Mouse (Mus musculus) small intestine, adult 2 months (tissue): ENCODE measurements around the gene Nphp4.

Experiments
- CTCF ChIP-seq: fragments of 200-500 bp; IDR thresholded peaks from 2 replicates; pipeline ENCODE4 v1.5.1; 2012; ENCODE audit warnings: low read depth, mild to moderate bottlenecking, control low read depth, inconsistent platforms, low read length, moderate library complexity, mixed read lengths; ENCODE audit not compliant: insufficient replicate concordance, insufficient read length; ENCODE audit errors: extremely low read depth
- POLR2A ChIP-seq: fragments of 200-500 bp; IDR thresholded peaks from 2 replicates; pipeline ENCODE4 v1.6.1; 2012; ENCODE audit warnings: low read depth, mild to moderate bottlenecking, control low read depth, inconsistent platforms, low read length, moderate library complexity

DNA sequence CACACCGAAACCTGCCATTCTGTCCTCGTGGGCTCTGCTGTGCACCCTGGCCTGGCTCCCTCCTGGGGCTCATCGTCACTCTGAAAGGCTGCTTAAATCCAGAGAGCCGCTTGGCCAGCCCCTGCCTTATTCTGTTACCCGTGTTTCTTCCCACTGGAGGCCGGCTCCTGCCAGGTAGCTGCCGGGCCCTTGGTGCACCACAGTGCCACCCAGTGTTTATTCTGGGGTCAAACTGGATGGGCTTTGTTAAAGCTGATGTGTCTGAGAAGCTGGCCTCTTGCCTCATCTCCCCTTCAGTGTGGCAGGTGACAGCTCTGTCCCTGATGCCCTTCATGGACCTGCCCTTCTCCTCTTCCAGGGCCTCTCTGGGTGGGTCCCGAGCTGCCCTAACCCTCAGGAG is 70.0 kb downstream of the Nphp4 start:
- TF ChIP-seq CTCF (no peak), POLR2A (no peak)
